Mouse (Mus musculus): ENCODE results near the gene Pdia3.

GRCm38 (mm10) chr2:121442259-121443067, 28.9 kb downstream of the Pdia3 start:
- TF ChIP-seq GATA1 (IDR thresholded peaks at IDR 0.05; ENCODE audit: borderline replicate concordance, low read length) (no peak), FLI1 (IDR thresholded peaks at IDR 0.05; ENCODE audit: low read length) (no peak)
